Mouse (Mus musculus) ovary, postnatal 14 days (tissue): ENCODE data around the gene Macrod1.
"Not testable (repeated sequence)": the region's sequence is repeated elsewhere in the genome, so short reads cannot be mapped to it uniquely, and the experiment has no call there.

Experiments used
- DNase-seq: peaks from one replicate; pipeline ENCODE4 v3.0.0; 2022; ENCODE audit warnings: low spot score

Macrod1 gene

DNA sequence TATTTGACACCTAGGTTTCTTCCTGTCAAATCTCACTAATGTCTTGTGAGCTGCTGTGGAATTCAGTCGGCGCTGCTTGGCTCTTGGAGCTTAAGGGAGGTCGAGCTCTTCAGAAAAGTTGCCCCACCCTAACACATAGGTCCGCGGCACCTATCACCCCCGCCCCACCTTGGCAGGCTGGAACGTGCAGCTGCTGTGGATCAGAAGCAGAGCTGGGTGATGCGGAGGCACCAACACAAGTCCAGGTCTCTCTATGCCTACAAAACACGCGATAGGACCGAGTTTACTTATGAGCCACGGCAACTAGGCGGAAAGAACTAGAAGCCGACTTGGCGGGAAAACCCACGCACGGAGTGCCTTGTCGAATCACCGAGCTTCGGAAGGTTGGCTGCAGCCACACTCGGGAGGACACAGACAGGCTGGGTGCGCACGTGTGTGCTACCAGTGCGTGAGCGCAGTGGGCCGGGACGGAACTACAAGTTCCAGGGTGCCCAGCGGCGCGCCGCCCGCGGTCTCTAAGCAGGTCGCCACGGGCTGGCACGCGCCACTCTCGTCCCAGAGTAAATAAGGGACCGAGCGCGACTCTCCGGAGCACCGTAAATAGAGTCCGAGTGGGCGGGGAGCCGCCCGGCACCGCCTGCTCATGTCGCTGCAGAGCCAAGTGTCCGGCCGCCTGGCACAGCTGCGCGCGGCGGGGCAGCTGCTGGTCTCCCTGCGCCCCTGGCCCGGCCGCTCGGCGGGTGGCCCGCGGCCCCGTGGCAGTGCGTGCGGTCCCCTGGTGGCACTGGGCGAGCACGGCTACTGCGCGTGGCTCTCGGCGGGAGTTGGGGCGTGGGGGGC, at the start of gene Macrod1:
Gene Macrod1, plus strand, starts transcription at position 563 of the 840 bp plus-strand sequence.
- DNase-seq = no peak

- no peak for DNase-seq
Observed at GRCm38 (mm10) chr19:7006892-7007593, 49.6 kb upstream of the Macrod1 start.

GRCm38 (mm10) chr19:7012426-7012825, 44.2 kb upstream of the Macrod1 start:
- DNase-seq = no peak

GRCm38 (mm10) chr19:7013984-7014383, 42.6 kb upstream of the Macrod1 start:
- no peak for DNase-seq

DNA sequence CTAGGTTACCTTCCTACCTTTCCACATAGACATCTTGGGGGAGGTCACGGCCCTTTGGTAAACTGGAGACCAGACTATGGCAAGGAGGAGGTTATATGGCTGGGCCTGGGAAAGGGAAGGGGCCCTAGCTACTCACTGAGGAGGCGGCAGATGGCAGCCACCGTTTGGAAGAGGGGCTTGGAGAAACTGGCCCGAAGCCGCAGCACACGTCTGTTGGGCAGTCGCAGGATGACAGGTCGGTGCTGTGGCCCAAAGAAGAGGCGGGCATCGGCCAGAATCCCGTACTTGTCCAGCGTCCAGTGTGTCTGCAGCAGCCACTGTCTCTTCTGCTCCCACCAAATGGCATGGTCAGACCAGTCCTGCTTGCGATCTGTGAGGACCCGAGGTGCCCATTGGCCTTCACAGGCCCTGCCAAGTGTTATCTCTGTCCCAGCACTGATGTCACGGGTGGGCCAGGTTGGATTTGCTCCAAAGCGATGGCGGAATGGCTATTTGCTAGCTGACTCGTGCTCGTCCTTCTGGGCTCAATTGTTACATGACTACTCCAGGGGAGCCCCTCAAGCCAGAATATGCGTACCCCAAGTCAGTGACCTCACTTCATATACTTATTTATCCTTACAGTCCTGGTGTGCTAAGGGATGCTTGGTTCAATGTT, 42.0 kb upstream of the Macrod1 start:
- DNase-seq = no peak

GRCm38 (mm10) chr19:7017541-7018457, 38.8 kb upstream of the Macrod1 start:
- DNase-seq = no peak

- DNase-seq = no peak
Observed at GRCm38 (mm10) chr19:7018546-7018945, 38.1 kb upstream of the Macrod1 start.

GRCm38 (mm10) chr19:7019191-7019590, 37.4 kb upstream of the Macrod1 start, which contains the start of gene Fermt3:
TSS of gene Fermt3 (minus strand) at chr19:7019469.
- no peak for DNase-seq

- peak; percentile 33 for DNase-seq
Observed at GRCm38 (mm10) chr19:7020224-7020641, 36.4 kb upstream of the Macrod1 start.

DNA sequence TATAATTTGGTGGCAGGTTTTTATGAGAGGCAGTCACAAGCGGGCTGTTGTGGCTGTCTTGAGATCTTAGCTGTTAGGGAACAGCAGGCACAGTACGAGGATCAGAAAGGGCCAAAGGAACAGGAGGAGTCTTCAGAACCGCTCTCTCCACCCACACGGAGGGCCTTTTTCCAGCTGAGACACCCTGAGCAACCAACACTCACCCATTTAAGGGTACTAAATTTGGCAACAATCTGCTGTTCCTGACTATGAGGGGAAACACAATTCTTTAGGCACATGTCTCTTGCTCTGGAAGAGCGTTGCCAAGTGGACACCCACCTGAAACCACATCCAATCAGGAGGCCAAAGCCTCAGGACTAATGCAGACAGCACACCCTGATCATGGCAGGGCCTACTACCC, 27.1 kb upstream of the Macrod1 start:
- DNase-seq = no peak

GRCm38 (mm10) chr19:7034006-7034405, 22.6 kb upstream of the Macrod1 start:
- no peak for DNase-seq

- DNase-seq = peak; percentile 43
Observed at GRCm38 (mm10) chr19:7039088-7039720, 17.4 kb upstream of the Macrod1 start.

- peak; percentile 94 for DNase-seq
Observed at GRCm38 (mm10) chr19:7039841-7040636, 16.6 kb upstream of the Macrod1 start, which contains the start of gene Stip1. TSS of gene Stip1 (minus strand) at chr19:7039967.

DNA sequence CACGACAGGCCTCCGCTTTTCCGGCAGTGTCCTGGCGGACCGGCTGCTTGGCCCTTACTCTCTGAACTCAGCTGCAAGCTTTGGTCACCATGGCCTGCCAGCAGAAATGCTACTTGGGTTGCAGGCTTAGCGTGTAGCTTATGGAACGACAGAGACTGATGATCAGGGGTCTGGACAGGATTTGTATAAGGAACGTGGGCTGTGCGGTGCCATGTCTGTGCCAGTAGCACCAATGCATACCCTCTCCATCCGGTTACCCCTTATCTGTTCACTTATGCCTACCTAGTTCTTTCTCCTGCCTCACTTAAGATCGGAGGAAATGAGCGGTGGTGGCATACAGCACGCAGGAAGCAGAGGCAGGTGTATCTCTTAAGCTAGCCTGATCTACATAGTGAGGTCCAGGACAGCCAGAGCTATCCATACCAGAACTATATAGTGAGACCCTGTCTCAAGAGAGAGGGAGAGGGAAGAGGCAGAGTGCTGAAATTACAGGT, 15.9 kb upstream of the Macrod1 start:
- no peak for DNase-seq

DNA sequence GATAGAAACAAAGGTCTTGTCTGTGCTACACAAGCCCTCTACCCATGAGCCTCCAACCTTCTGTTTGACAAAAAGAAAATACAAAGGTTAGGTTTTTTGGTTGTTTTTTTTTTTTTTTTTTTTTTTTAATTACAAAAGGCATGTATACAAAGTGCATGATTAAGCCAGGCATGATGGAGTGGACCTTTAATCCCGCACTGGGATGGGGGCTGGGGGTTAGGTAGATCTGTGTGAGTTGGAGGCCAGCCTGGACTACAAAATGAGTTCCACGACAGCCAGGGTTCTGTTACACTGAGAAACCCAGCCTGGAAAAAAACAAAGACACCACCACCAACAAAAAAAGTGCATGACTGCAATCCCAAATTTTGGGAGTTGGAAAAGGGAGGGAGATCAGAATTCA, 15.4 kb upstream of the Macrod1 start:
- DNase-seq = no peak

GRCm38 (mm10) chr19:7044279-7044678, 12.3 kb upstream of the Macrod1 start:
- DNase-seq = no peak

- no peak for DNase-seq
Observed at GRCm38 (mm10) chr19:7044706-7045105, 11.9 kb upstream of the Macrod1 start.

DNA sequence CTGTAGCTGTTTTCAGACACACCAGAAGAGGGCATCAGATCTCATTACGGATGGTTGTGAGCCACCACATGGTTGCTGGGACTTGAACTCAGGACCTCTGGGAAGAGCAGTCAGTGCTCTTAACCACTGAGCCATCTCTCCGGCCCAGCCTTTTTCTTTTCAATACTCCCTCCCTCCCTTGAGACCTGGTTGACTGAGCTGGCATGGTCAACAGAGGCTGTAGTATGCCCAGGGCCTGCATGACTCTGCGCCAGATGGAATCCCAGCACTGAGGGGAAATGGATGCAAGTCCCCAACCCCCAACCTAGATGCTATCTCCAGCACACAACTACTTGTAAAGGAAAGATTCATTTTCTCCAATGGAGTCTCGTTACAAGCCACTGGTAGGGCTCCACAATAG, 3.2 kb upstream of the Macrod1 start:
- not testable (repeated sequence) for DNase-seq

DNA sequence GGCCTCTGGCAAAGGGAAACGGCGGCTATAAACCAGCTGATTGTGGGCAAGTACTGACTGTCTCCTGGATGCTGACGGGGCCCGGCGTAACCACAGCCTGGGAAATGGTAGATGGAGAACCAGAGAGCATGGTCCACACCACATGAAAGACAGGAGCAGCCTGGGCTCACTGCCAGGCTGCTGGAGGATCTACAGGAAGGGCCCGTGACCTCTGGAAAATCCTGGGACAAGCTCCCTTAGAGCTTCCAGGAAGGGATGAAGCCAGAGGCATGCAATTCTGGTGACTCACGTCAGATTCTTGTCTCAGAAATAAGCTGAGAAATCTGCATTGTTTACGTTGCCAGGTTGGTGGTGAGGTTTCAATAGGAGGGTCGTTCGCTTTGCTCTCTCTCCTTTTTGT, 1.8 kb upstream of the Macrod1 start:
- no peak for DNase-seq

GRCm38 (mm10) chr19:7055173-7055572, 1.4 kb upstream of the Macrod1 start:
- no peak for DNase-seq
